Mouse (Mus musculus) heart, adult 2 months (tissue): ENCODE measurements around the gene Olfr1055.

ENCODE experiments used
- EP300 ChIP-seq: fragments of 200-500 bp; IDR thresholded peaks from 2 replicates; pipeline ENCODE4 v1.6.1; 2011; ENCODE audit warnings: low read depth, low read length, control low read depth; ENCODE audit not compliant: insufficient read depth
- POLR2A ChIP-seq: fragments of 200-500 bp; IDR thresholded peaks from 2 replicates; pipeline ENCODE4 v1.6.1; 2011; ENCODE audit warnings: mild to moderate bottlenecking, low read depth, low read length, control low read depth; ENCODE audit not compliant: insufficient read depth

GRCm38 (mm10) chr2:86350184-86350583 lies at the start of gene Olfr1055:
- no peak for TF ChIP-seq EP300
- TF ChIP-seq POLR2A, result no peak
